Mouse (Mus musculus): ENCODE results near the gene Srrt.

The Srrt gene

GRCm38 (mm10) chr5:137343412-137343811 is 35.9 kb upstream of the Srrt start:
- ChIA-PET POLR2A (interaction anchor here in 2 of 4 experiments (0.7 to 1.9 kb wide), 4 partner anchors 9 to 14 kb away, joined by 3 to 7 read pairs (median 4); partner anchors contain the start of gene Slc12a9 (in 1 of the 2)), CTCF (interaction anchor here in 2 of 4 experiments (0.6 to 2.1 kb wide), 2 partner anchors 15 to 1834 kb away, joined by 4 to 8 read pairs; no protein-coding TSS in a partner anchor)

GRCm38 (mm10) chr5:137342407-137343012 is 35.0 kb upstream of the Srrt start:
- ChIA-PET POLR2A (interaction anchor here in 1 of 4 experiments (0.7 to 1.9 kb wide), 2 partner anchors 14 to 259 kb away, joined by 3 to 5 read pairs; no protein-coding TSS in a partner anchor), CTCF (interaction anchor here in 1 of 4 experiments (0.7 kb wide), 1 partner anchor 1840 kb away, joined by 3 read pairs; no protein-coding TSS in a partner anchor)

- POLR2A ChIA-PET, result interaction anchor here in 2 of 4 experiments (1.1 to 5.2 kb wide), 2 partner anchors 10 to 41 kb away, joined by 3 to 76 read pairs; partner anchors contain the start of gene Ephb4 (in 1 of the 2)
- CTCF ChIA-PET, result interaction anchor here in 2 of 4 experiments (0.7 to 2.0 kb wide), 2 partner anchors 9 to 14 kb away, joined by 3 to 4 read pairs; no protein-coding TSS in a partner anchor
Measured at GRCm38 (mm10) chr5:137340222-137340621, 32.7 kb upstream of the Srrt start.

- CTCF ChIA-PET, result interaction anchor here in 2 of 4 experiments (0.6 to 2.0 kb wide), 4 partner anchors 10 to 163 kb away, joined by 3 to 4 read pairs (median 4); partner anchors contain the start of genes Ephb4 (in 1 of the 2) and Pop7 (in 1 of the 2)
- POLR2A ChIA-PET, result interaction anchor here in 3 of 4 experiments (0.6 to 7.2 kb wide), 9 partner anchors 10 to 193 kb away, joined by 3 to 76 read pairs (median 3); partner anchors contain the start of genes Ephb4 (in 3 of the 3) and Pop7 (in 1 of the 3)
Measured at GRCm38 (mm10) chr5:137339290-137339979, 32.0 kb upstream of the Srrt start.

- ChIA-PET CTCF (interaction anchor here in 3 of 4 experiments (0.6 to 1.2 kb wide), 7 partner anchors 11 to 1044 kb away, joined by 3 to 4 read pairs (median 3); partner anchors contain the start of gene Ephb4 (in 1 of the 3)), POLR2A (interaction anchor here in 3 of 4 experiments (0.6 to 7.2 kb wide), 13 partner anchors 11 to 1376 kb away, joined by 3 to 76 read pairs (median 6); partner anchors contain the start of genes Ephb4 (in 3 of the 3), Pop7 (in 1 of the 3), Srrt (in 1 of the 3) and Ufsp1 (in 1 of the 3))
Measured at GRCm38 (mm10) chr5:137338663-137339289, 31.3 kb upstream of the Srrt start.

GRCm38 (mm10) chr5:137338256-137338655 is 30.8 kb upstream of the Srrt start:
- ChIA-PET CTCF (interaction anchor here (0.6 to 1.6 kb wide), 10 partner anchors 11 to 1043 kb away, joined by 3 to 10 read pairs (median 3); partner anchors contain the start of gene Ephb4 (in 1 of the 4)), POLR2A (interaction anchor here in 3 of 4 experiments (0.8 to 7.2 kb wide), 20 partner anchors 12 to 1376 kb away, joined by 3 to 76 read pairs (median 6); partner anchors contain the start of genes Ephb4 (in 3 of the 3), Pop7 (in 2 of the 3), Ache (in 1 of the 3) and Srrt (in 1 of the 3))

GRCm38 (mm10) chr5:137337190-137337589 is 29.7 kb upstream of the Srrt start:
- CTCF ChIA-PET, result interaction anchor here in 3 of 4 experiments (0.6 to 1.7 kb wide), 13 partner anchors 12 to 862 kb away, joined by 3 to 10 read pairs (median 3); partner anchors contain the start of genes Ephb4 (in 1 of the 3) and Pop7 (in 1 of the 3)
- POLR2A ChIA-PET, result interaction anchor here (0.5 to 7.2 kb wide), 47 partner anchors 12 to 1402 kb away, joined by 3 to 76 read pairs (median 4); partner anchors contain the start of genes Ephb4 (in 3 of the 4), Pop7 (in 3 of the 4), Fis1 (in 2 of the 4) and Srrt (in 2 of the 4)

- ChIA-PET POLR2A (interaction anchor here in 3 of 4 experiments (0.6 to 7.2 kb wide), 11 partner anchors 12 to 454 kb away, joined by 3 to 60 read pairs (median 5); partner anchors contain the start of genes Ephb4 (in 2 of the 3), Fis1 (in 1 of the 3) and Pop7 (in 1 of the 3)), CTCF (interaction anchor here in 1 of 4 experiments (0.7 to 3.0 kb wide), 3 partner anchors 23 to 766 kb away, joined by 3 to 30 read pairs (median 4); partner anchors contain the start of gene Ache)
Measured at GRCm38 (mm10) chr5:137335066-137335465, 27.6 kb upstream of the Srrt start.

GRCm38 (mm10) chr5:137334317-137334716 is 26.8 kb upstream of the Srrt start:
- ChIA-PET POLR2A (interaction anchor here (0.6 to 7.2 kb wide), 40 partner anchors 9 to 445 kb away, joined by 3 to 60 read pairs (median 4); partner anchors contain the start of genes Ephb4 (in 3 of the 4), Srrt (in 2 of the 4), Fis1 (in 1 of the 4) and Plod3 (in 1 of the 4)), CTCF (interaction anchor here (0.5 to 3.0 kb wide), 26 partner anchors 10 to 426 kb away, joined by 3 to 30 read pairs (median 5); partner anchors contain the start of genes Pop7 (in 3 of the 4), Ephb4 (in 1 of the 4), Ift22 (in 1 of the 4) and Trip6 (in 1 of the 4))

GRCm38 (mm10) chr5:137333512-137334174 is 26.2 kb upstream of the Srrt start, which contains the start of gene Slc12a9:
Slc12a9 (minus strand) TSS chr5:137333597.
- CTCF ChIA-PET, result interaction anchor here (0.5 to 3.0 kb wide), 37 partner anchors 11 to 827 kb away, joined by 3 to 30 read pairs (median 4); partner anchors contain the start of genes Pop7 (in 3 of the 4), Cops6 (in 1 of the 4), Ephb4 (in 1 of the 4) and Ift22 (in 1 of the 4)
- POLR2A ChIA-PET, result interaction anchor here (0.6 to 7.2 kb wide), 48 partner anchors 8 to 445 kb away, joined by 3 to 60 read pairs (median 4); partner anchors contain the start of genes Ephb4 (in 3 of the 4), Srrt (in 3 of the 4), Pcolce (in 1 of the 4) and Plod3 (in 1 of the 4)

- POLR2A ChIA-PET, result interaction anchor here (0.6 to 7.2 kb wide), 33 partner anchors 8 to 1397 kb away, joined by 3 to 60 read pairs (median 4); partner anchors contain the start of genes Srrt (in 3 of the 4), Ephb4 (in 2 of the 4), Plod3 (in 1 of the 4) and Pop7 (in 1 of the 4)
- CTCF ChIA-PET, result interaction anchor here (0.6 to 3.0 kb wide), 23 partner anchors 12 to 828 kb away, joined by 3 to 30 read pairs (median 5); partner anchors contain the start of genes Pop7 (in 2 of the 4), Cops6 (in 1 of the 4), Ephb4 (in 1 of the 4) and Trip6 (in 1 of the 4)
Measured at GRCm38 (mm10) chr5:137332857-137333511, 25.5 kb upstream of the Srrt start.

GRCm38 (mm10) chr5:137330910-137331309 is 23.4 kb upstream of the Srrt start:
- POLR2A ChIA-PET, result interaction anchor here in 1 of 4 experiments (0.6 to 1.1 kb wide), 2 partner anchors 25 to 84 kb away, joined by 3 read pairs; no protein-coding TSS in a partner anchor
- CTCF ChIA-PET, result no interaction called here

GRCm38 (mm10) chr5:137320996-137321395 is 13.5 kb upstream of the Srrt start:
- CTCF ChIA-PET, result no interaction called here
- POLR2A ChIA-PET, result interaction anchor here in 2 of 4 experiments (0.6 to 1.3 kb wide), 3 partner anchors 16 to 154 kb away, joined by 3 to 5 read pairs (median 3); no protein-coding TSS in a partner anchor

GRCm38 (mm10) chr5:137318570-137318969 is 11.1 kb upstream of the Srrt start:
- ChIA-PET CTCF (no interaction called here), POLR2A (interaction anchor here in 2 of 4 experiments (0.5 to 1.3 kb wide), 2 partner anchors 11 kb away, joined by 6 to 8 read pairs; partner anchors contain the start of gene Srrt (in 2 of the 2))

- CTCF ChIA-PET, result interaction anchor here in 1 of 4 experiments (0.6 kb wide), 1 partner anchor 59 kb away, joined by 9 read pairs; no protein-coding TSS in a partner anchor
- POLR2A ChIA-PET, result interaction anchor here in 2 of 4 experiments (1.1 to 3.2 kb wide), 4 partner anchors 10 to 27 kb away, joined by 4 to 30 read pairs (median 6); partner anchors contain the start of gene Srrt (in 2 of the 2)
Measured at GRCm38 (mm10) chr5:137317361-137317760, 9.9 kb upstream of the Srrt start.
